34 mouse cellular contexts compared by ENCODE assay signal in the genomic region with DNA sequence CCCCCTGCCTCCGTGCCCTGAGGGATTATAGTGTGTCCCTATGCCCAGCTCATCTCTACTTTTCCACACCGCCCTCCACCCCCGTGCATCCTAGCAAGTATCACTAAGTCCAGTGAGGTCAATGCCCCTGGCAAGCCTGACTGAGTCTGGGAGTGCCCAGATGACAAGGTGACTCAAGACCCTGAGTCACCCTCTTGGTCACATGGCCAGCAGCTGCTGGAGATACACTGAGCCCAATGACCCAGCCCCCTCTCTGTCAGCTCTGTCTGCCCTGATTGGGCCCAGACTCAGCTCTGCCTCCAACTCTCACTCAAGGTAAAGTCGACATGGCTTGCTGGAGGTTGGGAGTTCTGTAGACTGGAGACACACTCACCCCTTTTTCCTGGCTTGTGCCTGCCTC. TPM values are rescaled to one million over a fixed set of nuclear protein-coding genes. Genes with fewer than 3 reads are reported as not detected.
DNase-seq lines count a peak whose midpoint lies in the region; ATAC-seq lines count a peak whose summit lies in the region.
"Had no signal": no experiment of that assay in that cellular context is flagged by ENCODE, and none has a peak within 500 bp of the region (broad histone marks: within the 10 kb centered on the region; RNA-seq: fewer than 3 reads in every experiment).

No protein-coding gene starts in this region.

- H3K9me3 ChIP-seq in midbrain, embryonic 11.5 days (ENCODE audit: control insufficient read depth, low read length): no peaks in the 10 kb centered on the region
- H3K9me3 ChIP-seq: forebrain, embryonic 10.5 days; G1E; hindbrain, embryonic 15.5 days; limb, embryonic 12.5 days; midbrain, embryonic 10.5 days; stomach, embryonic 15.5 days had no signal

- peak; percentile 40 for DNase-seq in 3134 (ENCODE audit: extremely low read depth, insufficient read length, low spot score)
- DNase-seq in 3T3-L1 (ENCODE audit: low read depth, low spot score): peak; percentile 82
- peak; percentile 26 to 31 for DNase-seq in adrenal gland, adult 18-20 months (ENCODE audit: low spot score in 2 of 2)
- peak; percentile 75 to 77 for DNase-seq in adrenal gland, postnatal 36 days
- no peak for DNase-seq in midbrain, embryonic 11.5 days (ENCODE audit: low spot score, missing footprints)
- DNase-seq in ovary, adult 18-20 months (ENCODE audit: low spot score): no peak
- no peak for DNase-seq in kidney, adult 18-20 months
- DNase-seq: cerebellum, adult 8-10 months; gastrocnemius, postnatal 10 days; heart, adult 11 months; kidney, adult 11 months; kidney, postnatal 14 days; liver, postnatal 0 days; lung, postnatal 10 days; right cerebral cortex, postnatal 14 days; thymus, adult 18-20 months; thymus, postnatal 36 days had no signal

- H3K4me1 ChIP-seq in midbrain, embryonic 11.5 days (ENCODE audit: control insufficient read depth, insufficient read depth, low read length): no peaks in the 10 kb centered on the region
- H3K4me1 ChIP-seq: hindbrain, embryonic 15.5 days; limb, embryonic 12.5 days; stomach, embryonic 15.5 days had no signal

- no peak for ATAC-seq in midbrain, embryonic 11.5 days (ENCODE audit: low FRiP score)
- ATAC-seq: activated CD4-positive, CD25-positive, alpha-beta regulatory T cell, adult 4 months; forebrain, embryonic 16.5 days; liver, postnatal 0 days had no signal

- no peak overlapping the region for H3K27ac ChIP-seq in midbrain, embryonic 11.5 days (ENCODE audit: low read depth, low read length)
- H3K27ac ChIP-seq: forebrain, embryonic 10.5 days; hindbrain, embryonic 15.5 days; limb, embryonic 12.5 days; midbrain, embryonic 10.5 days; stomach, embryonic 15.5 days had no signal

- H3K9ac ChIP-seq in midbrain, embryonic 11.5 days (ENCODE audit: low read length): no peak overlapping the region
- H3K9ac ChIP-seq: hindbrain, embryonic 15.5 days; limb, embryonic 12.5 days; liver, postnatal 0 days; stomach, embryonic 15.5 days had no signal

- H3K4me2 ChIP-seq in midbrain, embryonic 11.5 days: no peak overlapping the region
- H3K4me2 ChIP-seq: heart, embryonic 11.5 days; hindbrain, embryonic 15.5 days; limb, embryonic 12.5 days; liver, embryonic 11.5 days; stomach, embryonic 15.5 days had no signal

- no peak overlapping the region for H3K4me3 ChIP-seq in midbrain, embryonic 11.5 days (ENCODE audit: low read depth, low read length)
- H3K4me3 ChIP-seq: forebrain, embryonic 10.5 days; hindbrain, embryonic 15.5 days; limb, embryonic 12.5 days; midbrain, embryonic 10.5 days; stomach, embryonic 15.5 days had no signal

- 77% methylated on average over 4 of the region's 4 CpGs for WGBS in midbrain, embryonic 11.5 days

- no peaks in the 10 kb centered on the region for H3K27me3 ChIP-seq in midbrain, embryonic 11.5 days (ENCODE audit: control insufficient read depth, insufficient read depth, low read length)
- H3K27me3 ChIP-seq: hindbrain, embryonic 15.5 days; stomach, embryonic 15.5 days had no signal

- no peaks in the 10 kb centered on the region for H3K36me3 ChIP-seq in midbrain, embryonic 11.5 days (ENCODE audit: control insufficient read depth, insufficient read depth, low read length)
- H3K36me3 ChIP-seq: forebrain, embryonic 10.5 days; G1E; hindbrain, embryonic 15.5 days; limb, embryonic 12.5 days; midbrain, embryonic 10.5 days; stomach, embryonic 15.5 days had no signal

RNA-seq across cellular contexts. Expression of gene Oas1d, which starts 23.5 kb away (rescaled TPM):
- total RNA-seq in adrenal gland, adult 18-20 months (2021): not detected
- total RNA-seq in adrenal gland, postnatal 36 days (2021): not detected
- not detected in 2 replicates for polyA plus RNA-seq in midbrain, embryonic 11.5 days (2014; fragmentation: Nextera tagmentation; extraction: Ambion mirVana)
- total RNA-seq: gastrocnemius, postnatal 10 days; hematopoietic stem cell, adult 5-6 weeks; layer of hippocampus, adult 18-20 months; layer of hippocampus, postnatal 25 days; left cerebral cortex, postnatal 10 days had no signal
- polyA plus RNA-seq: brain, embryonic 14.5 days; forebrain, embryonic 10.5 days; forebrain, embryonic 16.5 days; G1E; heart, embryonic 11.5 days; heart, postnatal 0 days; hindbrain, embryonic 15.5 days; limb, embryonic 12.5 days; liver, embryonic 11.5 days; liver, postnatal 0 days; midbrain, embryonic 10.5 days; spleen, adult 2 months; stomach, embryonic 15.5 days had no signal

RNA-seq across cellular contexts. Expression of gene Oas1a, which starts 30.5 kb away (rescaled TPM):
- total RNA-seq in adrenal gland, adult 18-20 months (2021): 1 to 10 TPM; 2.4 to 2.8 TPM
- total RNA-seq in adrenal gland, postnatal 36 days (2021): 1 to 10 TPM; 3.2 to 3.7 TPM
- 0.72 and 0.89 TPM in 2 replicates for polyA plus RNA-seq in midbrain, embryonic 11.5 days (2014; fragmentation: Nextera tagmentation; extraction: Ambion mirVana)
- total RNA-seq: gastrocnemius, postnatal 10 days had no signal

RNA-seq across cellular contexts. Expression of gene Oas1g, which starts 50.4 kb away (rescaled TPM):
- 1 to 10 TPM in 1 of 2 experiments, under 1 TPM in 1; 0.90 to 1.2 TPM for total RNA-seq in adrenal gland, adult 18-20 months (2021)
- total RNA-seq in adrenal gland, postnatal 36 days (2021): 1 to 10 TPM in 1 of 2 experiments, under 1 TPM in 1; 0.72 to 1.4 TPM
- 0.11 TPM in 1 of 2 replicates, not detected in the other for polyA plus RNA-seq in midbrain, embryonic 11.5 days (2014; fragmentation: Nextera tagmentation; extraction: Ambion mirVana)
- total RNA-seq: G1E; gastrocnemius, postnatal 10 days; layer of hippocampus, adult 18-20 months; layer of hippocampus, postnatal 25 days; left cerebral cortex, postnatal 10 days had no signal
- polyA plus RNA-seq: forebrain, embryonic 10.5 days; forebrain, embryonic 16.5 days; G1E; heart, embryonic 11.5 days; midbrain, embryonic 10.5 days had no signal

Comparison
In these comparisons a context has a peak if more than half of its experiments do, and no peak if none do; other contexts are left out.
1. DNase-seq: peak in 3134 (single experiment), 3T3-L1 (single experiment), adrenal gland, adult 18-20 months (2 of 2) and adrenal gland, postnatal 36 days (2 of 2); none in midbrain, embryonic 11.5 days (single experiment), ovary, adult 18-20 months (single experiment) and kidney, adult 18-20 months (single experiment).